Mouse (Mus musculus) stomach, embryonic 16.5 days (tissue): ENCODE measurements at regions not wholly inside any gene's neighbourhood (a gene's known extent, or its start where the extent isn't known, plus 50 kb on each side); places are given as distances from the start of the nearest gene placed in this dataset.

Experiments
- ATAC-seq: fragments of 200-750 bp; cut with Nextera tagmentation; 2 replicates; pipeline ENCODE4 v1.8.0; 2017; ENCODE audit warnings: moderate number of reproducible peaks, moderate TSS enrichment; ENCODE audit not compliant: insufficient read depth, low FRiP score
- H3K27ac ChIP-seq: fragments of 300-500 bp; sonication (generic); 2 replicates; pipeline ENCODE4 v1.5.1; 2014; ENCODE audit warnings: low read length
- H3K27me3 ChIP-seq: fragments of 300-500 bp; sonication (generic); 2 replicates; pipeline ENCODE4 v1.6.1; 2014; ENCODE audit warnings: low read length, control low read depth, mixed read lengths; ENCODE audit not compliant: control insufficient read depth, insufficient read depth
- H3K36me3 ChIP-seq: fragments of 300-500 bp; sonication (generic); 2 replicates; pipeline ENCODE4 v1.6.1; 2014; ENCODE audit warnings: low read length; ENCODE audit not compliant: control insufficient read depth, insufficient read depth
- H3K4me1 ChIP-seq: fragments of 300-500 bp; sonication (generic); 2 replicates; pipeline ENCODE4 v1.6.1; 2014; ENCODE audit warnings: low read length, control low read depth, mixed read lengths; ENCODE audit not compliant: control insufficient read depth, insufficient read depth
- H3K4me2 ChIP-seq: fragments of 300-500 bp; sonication (generic); 2 replicates; pipeline ENCODE4 v1.6.1; 2014; ENCODE audit warnings: low read depth, low read length, mixed read lengths
- H3K4me3 ChIP-seq: fragments of 300-500 bp; sonication (generic); replicated peaks from 2 replicates; pipeline ENCODE4 v1.5.1; 2014; ENCODE audit warnings: mild to moderate bottlenecking, low read length
- H3K9ac ChIP-seq: fragments of 300-500 bp; sonication (generic); 2 replicates; pipeline ENCODE4 v1.6.1; 2014; ENCODE audit warnings: low read length
- H3K9me3 ChIP-seq: fragments of 300-500 bp; sonication (generic); replicated peaks from 2 replicates; pipeline ENCODE4 v1.6.1; 2016; ENCODE audit warnings: low read length, control low read depth; ENCODE audit not compliant: control insufficient read depth
- WGBS: fragments of 180-500 bp; shearing (Covaris S2); extraction: QIAGEN DNeasy Blood & Tissue Kit; methylation state at CpG from one replicate; pipeline ENCODE4 v1.1.7; 2014; 5-methylcytosine and 5-hydroxymethylcytosine counted together

GRCm38 (mm10) chr2:45908871-45909270 lies 791.7 kb upstream of the Zeb2 start:
- WGBS = 47% methylated on average over 1 of the region's 1 CpGs
- Histone ChIP-seq H3K9me3 (no peaks in the 10 kb centered on the region), H3K27ac (no peak overlapping the region), H3K4me3 (no peak overlapping the region), H3K9ac (no peak overlapping the region), H3K4me2 (no peak overlapping the region), H3K36me3 (no peaks in the 10 kb centered on the region), H3K27me3 (no peaks in the 10 kb centered on the region), H3K4me1 (no peaks in the 10 kb centered on the region)
- no peak for ATAC-seq

GRCm38 (mm10) chr2:45904623-45905235 lies 787.5 kb upstream of the Zeb2 start:
- H3K27ac ChIP-seq = no peak overlapping the region
- no peak overlapping the region for H3K9ac ChIP-seq
- H3K4me1 ChIP-seq = no peaks in the 10 kb centered on the region
- H3K27me3 ChIP-seq = no peaks in the 10 kb centered on the region
- H3K36me3 ChIP-seq = no peaks in the 10 kb centered on the region
- no peaks in the 10 kb centered on the region; the same call in 1 of the 2 replicates for H3K9me3 ChIP-seq
- 63% methylated on average over 2 of the region's 2 CpGs for whole genome bisulfite sequencing
- no peak overlapping the region for H3K4me2 ChIP-seq
- H3K4me3 ChIP-seq = no peak overlapping the region
- ATAC-seq = no peak

GRCm38 (mm10) chr2:45904090-45904489 lies 786.9 kb upstream of the Zeb2 start:
- H3K27ac ChIP-seq = no peak overlapping the region
- H3K36me3 ChIP-seq = no peaks in the 10 kb centered on the region
- no peak overlapping the region for H3K4me3 ChIP-seq
- ATAC-seq = no peak
- H3K4me2 ChIP-seq = no peak overlapping the region
- no peak overlapping the region for H3K9ac ChIP-seq
- 76% methylated on average over 4 of the region's 4 CpGs for WGBS
- no peaks in the 10 kb centered on the region for H3K27me3 ChIP-seq
- no peaks in the 10 kb centered on the region for H3K4me1 ChIP-seq
- H3K9me3 ChIP-seq = no peaks in the 10 kb centered on the region; the same call in 1 of the 2 replicates

GRCm38 (mm10) chr2:45903350-45903749 lies 786.2 kb upstream of the Zeb2 start:
- no peaks in the 10 kb centered on the region for H3K36me3 ChIP-seq
- H3K9ac ChIP-seq = no peak overlapping the region
- no peak for ATAC-seq
- H3K4me2 ChIP-seq = no peak overlapping the region
- H3K9me3 ChIP-seq = no peaks in the 10 kb centered on the region; the same call in 1 of the 2 replicates
- H3K4me1 ChIP-seq = no peaks in the 10 kb centered on the region
- H3K27ac ChIP-seq = no peak overlapping the region
- no peaks in the 10 kb centered on the region for H3K27me3 ChIP-seq
- no peak overlapping the region for H3K4me3 ChIP-seq
- WGBS = 71% methylated on average over 1 of the region's 1 CpGs

GRCm38 (mm10) chr2:45901892-45902291 lies 784.7 kb upstream of the Zeb2 start:
- 90% methylated on average over 4 of the region's 4 CpGs for WGBS

GRCm38 (mm10) chr2:45884680-45885079 lies 767.5 kb upstream of the Zeb2 start:
- no peak for ATAC-seq
- H3K4me1 ChIP-seq = no peaks in the 10 kb centered on the region
- no peak overlapping the region for H3K27ac ChIP-seq
- no peaks in the 10 kb centered on the region for H3K9me3 ChIP-seq
- H3K4me3 ChIP-seq = no peak overlapping the region
- H3K36me3 ChIP-seq = no peaks in the 10 kb centered on the region
- WGBS = 76% methylated on average over 3 of the region's 3 CpGs
- no peak overlapping the region for H3K9ac ChIP-seq
- no peak overlapping the region for H3K4me2 ChIP-seq
- no peaks in the 10 kb centered on the region for H3K27me3 ChIP-seq

More at GRCm38 (mm10) chr2:45901892-45902291, 784.7 kb upstream of the Zeb2 start:
- Histone ChIP-seq H3K27ac (no peak overlapping the region), H3K36me3 (no peaks in the 10 kb centered on the region), H3K9ac (no peak overlapping the region), H3K9me3 (no peaks in the 10 kb centered on the region; the same call in 1 of the 2 replicates), H3K4me1 (no peaks in the 10 kb centered on the region), H3K27me3 (no peaks in the 10 kb centered on the region), H3K4me2 (no peak overlapping the region), H3K4me3 (no peak overlapping the region)
- ATAC-seq = no peak

- no peak overlapping the region for H3K27ac ChIP-seq
- H3K9ac ChIP-seq = no peak overlapping the region
- no peaks in the 10 kb centered on the region for H3K36me3 ChIP-seq
- no peaks in the 10 kb centered on the region for H3K9me3 ChIP-seq
- H3K27me3 ChIP-seq = no peaks in the 10 kb centered on the region
- H3K4me1 ChIP-seq = no peaks in the 10 kb centered on the region
- no peak overlapping the region for H3K4me3 ChIP-seq
- no peak for ATAC-seq
- no peak overlapping the region for H3K4me2 ChIP-seq
Measured at GRCm38 (mm10) chr2:45878656-45879055, 761.5 kb upstream of the Zeb2 start.

- Histone ChIP-seq H3K27ac (no peak overlapping the region), H3K27me3 (no peaks in the 10 kb centered on the region), H3K4me3 (no peak overlapping the region), H3K4me1 (no peaks in the 10 kb centered on the region), H3K9me3 (no peaks in the 10 kb centered on the region), H3K9ac (no peak overlapping the region), H3K36me3 (no peaks in the 10 kb centered on the region), H3K4me2 (no peak overlapping the region)
- no peak for ATAC-seq
- 69% methylated on average over 4 of the region's 4 CpGs for WGBS
Measured at GRCm38 (mm10) chr2:45859901-45860331, 742.7 kb upstream of the Zeb2 start.

- Histone ChIP-seq H3K27me3 (no peaks in the 10 kb centered on the region), H3K4me3 (no peak overlapping the region), H3K9me3 (no peaks in the 10 kb centered on the region), H3K4me2 (no peak overlapping the region), H3K27ac (no peak overlapping the region), H3K4me1 (no peaks in the 10 kb centered on the region), H3K36me3 (no peaks in the 10 kb centered on the region), H3K9ac (no peak overlapping the region)
- 87% methylated on average over 6 of the region's 6 CpGs for WGBS
- ATAC-seq = no peak
Measured at GRCm38 (mm10) chr2:45859445-45859844, 742.2 kb upstream of the Zeb2 start.
